Mouse (Mus musculus) spleen, adult 2 months (tissue): ENCODE measurements at regions not wholly inside any gene's neighbourhood (a gene's known extent, or its start where the extent isn't known, plus 50 kb on each side); places are given as distances from the start of the nearest gene placed in this dataset.

Experiments used
- DNase-seq, 2 experiments: peaks; one replicate each; pipeline versions ENCODE4 v3.0.0 to v3.0.0-alpha.2; 2012 to 2021; ENCODE audit warnings: low spot score in 2 of 2, low read depth in 1 of 2
- H3K27ac ChIP-seq: fragments of 200-500 bp; 2 replicates; pipeline ENCODE4 v1.5.1; 2012; ENCODE audit warnings: low read length, inconsistent platforms; ENCODE audit not compliant: insufficient read depth
- H3K27me3 ChIP-seq: fragments of 200-500 bp; 2 replicates; pipeline ENCODE4 v1.6.1; 2012; ENCODE audit warnings: mild to moderate bottlenecking, moderate library complexity, low read length, inconsistent platforms; ENCODE audit not compliant: control insufficient read depth, insufficient read depth
- H3K36me3 ChIP-seq: fragments of 200-500 bp; 2 replicates; pipeline ENCODE4 v1.6.1; 2012; ENCODE audit warnings: mild to moderate bottlenecking, low read length, inconsistent platforms; ENCODE audit not compliant: control insufficient read depth, insufficient read depth
- H3K4me1 ChIP-seq: fragments of 200-500 bp; 2 replicates; pipeline ENCODE4 v1.6.1; 2011; ENCODE audit warnings: inconsistent platforms; ENCODE audit not compliant: control insufficient read depth, insufficient read depth, insufficient read length
- H3K4me3 ChIP-seq: fragments of 200-500 bp; 2 replicates; pipeline ENCODE4 v1.5.1; 2011; ENCODE audit warnings: mild to moderate bottlenecking, inconsistent platforms; ENCODE audit not compliant: insufficient read depth, insufficient read length; ENCODE audit errors: extremely low read depth
- CTCF ChIP-seq: fragments of 200-500 bp; IDR thresholded peaks from 2 replicates; pipeline ENCODE4 v1.5.1; 2011; ENCODE audit warnings: mild to moderate bottlenecking, inconsistent platforms; ENCODE audit not compliant: insufficient read depth, insufficient read length, insufficient replicate concordance; ENCODE audit errors: extremely low read depth
- POLR2A ChIP-seq: fragments of 200-500 bp; IDR thresholded peaks from 2 replicates; pipeline ENCODE4 v1.6.1; 2011; ENCODE audit warnings: low read depth, low read length, inconsistent platforms
- WGBS: fragments of 180-500 bp; shearing (Covaris S2); methylation state at CpG from one replicate; pipeline ENCODE4 v1.1.7; 2018; 5-methylcytosine and 5-hydroxymethylcytosine counted together

GRCm38 (mm10) chr13:81038736-81039135 lies 155.6 kb downstream of the Arrdc3 start:
- DNase-seq, result no peak
- Histone ChIP-seq H3K4me3 (no peak overlapping the region), H3K4me1 (no peaks in the 10 kb centered on the region), H3K27ac (no peak overlapping the region), H3K27me3 (no peaks in the 10 kb centered on the region), H3K36me3 (no peaks in the 10 kb centered on the region)
- WGBS, result 93% methylated on average over 4 of the region's 4 CpGs
- no peak for TF ChIP-seq POLR2A

- H3K27me3 ChIP-seq, result no peaks in the 10 kb centered on the region
- H3K4me3 ChIP-seq, result no peak overlapping the region
- TF ChIP-seq CTCF, result no peak
- no peak for TF ChIP-seq POLR2A
- DNase-seq, result no peak
- H3K36me3 ChIP-seq, result no peaks in the 10 kb centered on the region
- no peak overlapping the region for H3K27ac ChIP-seq
- H3K4me1 ChIP-seq, result no peaks in the 10 kb centered on the region
These were observed 157.3 kb downstream of the Arrdc3 start for GRCm38 (mm10) chr13:81040494-81040893.

GRCm38 (mm10) chr13:81041646-81042045 lies 158.5 kb downstream of the Arrdc3 start:
- WGBS, result 65% methylated on average over 3 of the region's 3 CpGs
- Histone ChIP-seq H3K4me1 (no peaks in the 10 kb centered on the region), H3K27ac (no peak overlapping the region), H3K4me3 (no peak overlapping the region), H3K36me3 (no peaks in the 10 kb centered on the region), H3K27me3 (no peaks in the 10 kb centered on the region)
- TF ChIP-seq CTCF (no peak), POLR2A (no peak)
- DNase-seq, result no peak
